Mouse (Mus musculus) liver, adult 2 months (tissue): ENCODE data around the gene Eva1b.

ENCODE experiments used
- CTCF ChIP-seq: fragments of 200-500 bp; IDR thresholded peaks from 2 replicates; pipeline ENCODE4 v1.5.1; 2011; ENCODE audit warnings: low read depth, low read length, control low read depth
- POLR2A ChIP-seq: fragments of 200-500 bp; IDR thresholded peaks from 2 replicates; pipeline ENCODE4 v1.6.1; 2011; ENCODE audit warnings: low read length, control low read depth; ENCODE audit not compliant: insufficient read depth; ENCODE audit errors: extremely low read depth

DNA sequence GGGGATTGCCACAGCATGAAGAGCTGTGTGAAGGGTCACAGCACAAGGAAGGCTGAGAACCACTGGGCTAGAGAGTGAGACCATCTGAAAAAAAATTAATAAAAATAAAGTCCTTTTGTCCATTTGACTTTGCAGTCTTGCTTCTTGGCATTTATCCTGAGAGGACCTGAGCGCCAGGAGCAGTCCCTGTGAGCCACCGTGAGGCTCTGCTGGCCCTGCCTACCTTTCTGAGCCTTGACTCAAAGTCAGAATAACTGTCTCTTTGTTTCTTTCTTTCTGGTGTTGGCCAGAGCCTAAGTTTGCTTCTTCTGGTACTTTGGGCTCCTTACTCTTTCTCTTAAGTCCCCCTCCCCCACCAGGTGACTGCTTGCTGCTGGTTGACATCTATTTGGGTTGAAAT, 27.0 kb upstream of the Eva1b start:
- TF ChIP-seq CTCF (no peak), POLR2A (no peak)
